Mouse (Mus musculus) megakaryocyte, embryonic 14.5 days (primary cell): Measurements from ENCODE around the gene Ofd1. TPM values are rescaled to one million over a fixed set of nuclear protein-coding genes. Genes with fewer than 3 reads are reported as not detected.

Experiments
- H3K27me3 ChIP-seq: replicated peaks from 2 replicates; pipeline ENCODE3; 2012; ENCODE audit warnings: inconsistent platforms
- H3K36me3 ChIP-seq: replicated peaks from 2 replicates; pipeline ENCODE3; 2012; ENCODE audit warnings: low read length, inconsistent platforms, mixed read lengths
- H3K4me1 ChIP-seq: 2 replicates; pipeline ENCODE4 v1.6.1; 2012; ENCODE audit warnings: inconsistent platforms
- H3K4me3 ChIP-seq: replicated peaks from 2 replicates; pipeline ENCODE3; 2012; ENCODE audit warnings: moderate library complexity, mild to moderate bottlenecking, inconsistent platforms
- H3K9me3 ChIP-seq: 2 replicates; pipeline ENCODE4 v1.6.1; 2012; ENCODE audit warnings: inconsistent platforms
- FLI1 ChIP-seq: IDR thresholded peaks from 2 replicates; pipeline ENCODE4 v1.6.1; 2012; ENCODE audit warnings: low read length, inconsistent platforms, mixed read lengths
- GATA1 ChIP-seq: IDR thresholded peaks from 3 replicates; pipeline ENCODE4 v1.6.1; 2012; ENCODE audit warnings: mixed read lengths, low read length, inconsistent platforms, borderline replicate concordance
- polyA plus RNA-seq: library from polyadenylated mRNA; stranded (reverse); fragments of >175 nt; gene quantifications from 2 replicates; pipeline ENCODE4 v1.2.3, GENCODE M21; 2012; ENCODE audit warnings: low replicate concordance; ENCODE audit not compliant: insufficient read depth

Gene Ofd1
- polyA plus RNA-seq: 1.1 and 1.6 TPM in 2 replicates

DNA sequence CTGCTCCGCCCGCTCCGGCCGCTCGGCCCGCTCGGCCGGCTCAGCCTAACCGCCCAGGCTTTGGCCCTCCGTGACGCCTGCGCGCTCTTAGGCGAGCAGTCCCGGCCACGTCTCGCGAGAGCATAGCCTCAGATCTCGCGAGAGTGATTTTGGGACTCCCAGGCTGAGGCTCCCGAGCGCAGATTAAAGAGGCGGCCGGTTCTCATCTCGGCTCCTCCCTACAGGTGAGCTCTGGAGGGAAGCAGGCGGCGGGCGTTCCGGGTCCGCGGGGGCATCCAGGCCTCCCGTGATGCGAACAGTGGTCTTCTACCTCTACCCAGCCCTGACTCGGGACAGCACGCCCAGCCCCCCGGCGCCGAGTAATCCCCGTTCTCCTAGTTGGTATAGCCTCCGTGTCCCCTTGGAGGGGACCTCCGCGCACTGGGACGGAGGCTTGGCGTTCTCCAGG is at the start of gene Ofd1:
Gene Ofd1, minus strand, starts transcription at position 89 of the 448 bp plus-strand sequence.
- Histone ChIP-seq H3K27me3 (peaks cover 6% of the 10 kb centered on the region), H3K36me3 (peaks cover 22% of the 10 kb centered on the region), H3K4me3 (peak within 1 kb of the TSS; percentile 95), H3K4me1 (peaks cover 48% of the 10 kb centered on the region), H3K9me3 (peaks cover 5% of the 10 kb centered on the region; the same call in 1 of the 2 replicates)
- no peak for TF ChIP-seq GATA1
- no peak for TF ChIP-seq FLI1

DNA sequence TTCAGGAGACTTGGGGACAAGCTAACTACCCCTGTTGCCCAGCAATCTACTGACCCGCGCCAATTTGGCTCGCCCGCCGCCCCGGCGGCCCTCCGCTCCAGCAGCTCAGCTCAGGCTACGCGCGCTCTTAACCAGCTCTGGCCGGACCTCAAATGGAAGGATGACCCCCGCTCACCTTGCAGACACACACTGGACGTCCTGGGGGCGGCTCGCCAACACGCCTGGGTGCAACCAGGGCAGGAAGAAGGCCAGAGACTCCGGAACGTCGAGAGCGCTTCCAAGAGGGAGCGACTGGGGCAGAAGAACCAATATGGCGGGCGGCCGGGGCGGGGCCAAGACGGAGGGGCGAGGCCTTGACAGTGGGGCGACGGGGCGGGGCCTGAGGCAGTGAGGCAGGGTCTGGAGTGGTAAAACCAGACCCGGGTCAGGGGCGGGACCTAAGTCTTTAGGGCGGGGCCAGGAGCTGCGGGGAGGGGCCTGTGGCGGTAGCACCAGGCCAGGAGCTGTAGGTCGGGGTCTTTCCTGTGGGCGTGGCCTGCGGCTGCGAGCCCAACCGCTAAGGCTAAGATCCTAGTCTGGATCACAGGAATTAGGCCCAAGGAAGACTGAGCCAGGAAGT is 39.0 kb upstream of the Ofd1 start, which contains the start of gene Rab9:
Gene Rab9, minus strand, starts transcription at position 503 of the 619 bp plus-strand sequence.
- 0 out of 2 replicates have a peak, but pooled peaks cover 6% of the 10 kb centered on the region for H3K9me3 ChIP-seq
- no peak for TF ChIP-seq GATA1
- TF ChIP-seq FLI1: no peak

DNA sequence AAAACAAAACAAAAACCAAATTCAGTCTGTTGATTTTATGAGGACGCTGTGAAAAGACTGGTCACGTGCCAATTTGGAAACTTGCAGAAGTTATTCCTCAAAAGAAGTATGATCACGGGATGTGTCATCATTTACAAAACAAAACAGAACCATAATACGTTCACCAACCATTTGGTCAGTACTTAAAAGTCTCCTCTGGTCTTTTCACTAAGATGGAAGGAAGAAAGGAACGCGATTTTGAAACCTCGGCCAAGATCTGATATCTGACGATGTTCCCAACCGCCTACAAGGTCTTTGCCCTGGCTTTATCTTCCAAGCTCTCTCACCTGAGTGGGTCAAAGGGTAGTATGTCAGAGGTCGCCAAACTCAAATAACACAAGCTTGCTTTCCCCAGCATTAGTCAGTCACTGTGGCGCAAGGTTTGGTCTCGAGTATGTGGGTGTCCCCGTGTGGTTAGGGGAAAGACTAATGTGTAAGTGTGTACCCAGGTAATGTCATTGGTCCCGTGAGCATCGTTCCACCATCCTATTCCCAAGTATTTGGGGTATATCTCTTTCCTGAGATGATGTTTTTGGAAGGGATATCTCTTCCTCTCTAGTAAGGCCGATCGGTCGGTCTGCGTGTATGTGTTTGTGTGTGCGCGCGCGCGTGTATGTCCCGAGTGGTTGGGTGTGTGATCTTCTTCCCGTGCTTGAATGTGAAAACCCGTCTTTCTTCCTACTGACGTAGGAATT is 38.3 kb upstream of the Ofd1 start:
- Histone ChIP-seq H3K4me3 (peak overlapping the region; percentile 92), H3K4me1 (peaks cover 30% of the 10 kb centered on the region), H3K36me3 (peaks cover 24% of the 10 kb centered on the region), H3K9me3 (0 out of 2 replicates have a peak, but pooled peaks cover 6% of the 10 kb centered on the region), H3K27me3 (peaks cover 2% of the 10 kb centered on the region)
- TF ChIP-seq FLI1: no peak
- TF ChIP-seq GATA1: no peak

More for the DNA sequence above, 39.0 kb upstream of the Ofd1 start, which contains the start of gene Rab9:
- Histone ChIP-seq H3K4me1 (peaks cover 23% of the 10 kb centered on the region), H3K36me3 (peaks cover 21% of the 10 kb centered on the region), H3K4me3 (peak within 1 kb of the TSS; percentile 92), H3K27me3 (peaks cover 2% of the 10 kb centered on the region)

DNA sequence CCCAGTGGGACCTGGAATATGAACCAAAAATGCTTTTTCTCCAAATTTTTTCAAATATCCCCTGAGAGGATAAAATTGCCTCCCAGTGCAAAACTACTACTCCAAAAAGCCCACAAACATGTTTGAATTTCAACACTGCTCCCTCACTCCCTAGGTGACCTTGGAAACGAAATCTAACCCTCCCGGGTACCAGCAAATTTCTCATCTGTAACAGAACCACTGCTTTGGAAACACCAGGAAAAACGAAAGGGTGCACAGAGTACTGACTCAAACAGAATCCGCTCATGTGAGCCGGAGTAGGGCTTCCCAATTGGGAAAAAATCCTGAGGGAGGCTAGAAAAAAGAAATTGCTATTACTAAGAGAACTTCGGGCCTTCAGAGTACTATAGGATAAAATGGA is 36.9 kb upstream of the Ofd1 start:
- no peak overlapping the region for H3K4me3 ChIP-seq
- peaks cover 24% of the 10 kb centered on the region for H3K36me3 ChIP-seq
- H3K4me1 ChIP-seq: peaks cover 38% of the 10 kb centered on the region
- peaks cover 2% of the 10 kb centered on the region for H3K27me3 ChIP-seq
- H3K9me3 ChIP-seq: 0 out of 2 replicates have a peak, but pooled peaks cover 6% of the 10 kb centered on the region
- TF ChIP-seq FLI1 (no peak), GATA1 (no peak)

DNA sequence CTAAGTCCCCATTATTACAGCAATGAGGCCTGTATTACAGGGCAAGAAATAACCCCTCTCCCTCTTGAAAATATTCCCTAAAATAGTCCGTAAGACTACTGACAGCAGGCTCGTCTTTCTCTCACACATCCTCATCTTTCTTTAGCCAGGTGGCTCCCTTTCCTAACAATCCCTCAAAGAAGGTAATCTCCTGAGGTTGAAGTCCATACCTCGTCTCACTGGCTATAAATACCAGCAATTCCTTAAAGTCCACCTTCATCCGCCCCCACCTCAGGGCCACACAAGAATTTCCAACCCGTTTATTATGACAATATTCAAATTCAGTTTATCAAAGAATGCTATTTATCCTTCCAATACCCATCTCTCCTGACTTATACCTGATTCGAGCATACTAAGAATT is 32.1 kb upstream of the Ofd1 start:
- no peak overlapping the region for H3K4me3 ChIP-seq
- peaks cover 70% of the 10 kb centered on the region for H3K4me1 ChIP-seq
- peaks cover 13% of the 10 kb centered on the region for H3K27me3 ChIP-seq
- H3K36me3 ChIP-seq: peaks cover 48% of the 10 kb centered on the region
- no peaks in the 10 kb centered on the region for H3K9me3 ChIP-seq
- TF ChIP-seq FLI1: no peak
- TF ChIP-seq GATA1: no peak

DNA sequence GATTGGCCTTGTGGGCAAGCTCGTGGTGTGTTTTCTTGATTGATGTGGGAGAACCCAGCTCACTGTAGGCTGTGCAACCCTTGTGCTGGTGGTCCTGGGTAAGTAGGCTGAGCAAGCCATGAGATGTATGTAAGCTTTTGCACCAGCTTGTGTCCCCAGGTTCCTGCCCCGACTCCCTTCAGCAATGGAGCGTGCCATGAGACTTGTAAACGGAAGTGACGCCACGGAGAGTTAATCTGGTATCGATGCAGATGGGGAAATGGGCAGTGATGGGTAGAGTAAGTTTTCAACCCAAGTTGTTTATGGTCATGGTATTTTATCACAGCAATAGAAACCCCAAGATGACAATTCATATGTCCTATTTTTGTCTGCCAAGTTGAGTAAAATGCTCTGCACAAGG is 27.8 kb upstream of the Ofd1 start:
- TF ChIP-seq FLI1 (no peak), GATA1 (no peak)
- Histone ChIP-seq H3K4me3 (no peak overlapping the region), H3K4me1 (peaks cover 60% of the 10 kb centered on the region), H3K27me3 (peaks cover 13% of the 10 kb centered on the region), H3K9me3 (no peaks in the 10 kb centered on the region), H3K36me3 (peaks cover 33% of the 10 kb centered on the region)

DNA sequence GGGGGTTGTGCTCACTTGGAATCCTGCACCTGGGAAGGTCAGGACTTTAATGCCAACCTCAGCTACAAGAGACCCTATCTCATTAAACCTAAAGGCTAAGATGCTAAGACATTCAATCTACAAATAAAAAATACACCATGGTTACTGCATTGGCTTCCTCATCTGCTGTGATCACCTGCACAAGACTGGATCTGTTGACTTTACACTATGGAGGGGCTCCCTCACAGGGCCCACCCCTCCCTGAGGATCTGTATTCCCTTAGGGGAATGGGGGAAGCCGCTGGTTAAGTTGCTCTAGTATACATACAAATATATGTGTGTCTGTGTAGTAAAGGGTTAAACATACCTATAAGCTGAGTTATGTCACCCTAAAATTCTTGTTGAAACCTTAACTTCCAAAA is 15.0 kb upstream of the Ofd1 start:
- TF ChIP-seq FLI1 (no peak), GATA1 (no peak)
- Histone ChIP-seq H3K36me3 (peaks cover 62% of the 10 kb centered on the region), H3K4me3 (no peak overlapping the region), H3K27me3 (peaks cover 1% of the 10 kb centered on the region), H3K9me3 (no peaks in the 10 kb centered on the region), H3K4me1 (peaks cover 28% of the 10 kb centered on the region)

DNA sequence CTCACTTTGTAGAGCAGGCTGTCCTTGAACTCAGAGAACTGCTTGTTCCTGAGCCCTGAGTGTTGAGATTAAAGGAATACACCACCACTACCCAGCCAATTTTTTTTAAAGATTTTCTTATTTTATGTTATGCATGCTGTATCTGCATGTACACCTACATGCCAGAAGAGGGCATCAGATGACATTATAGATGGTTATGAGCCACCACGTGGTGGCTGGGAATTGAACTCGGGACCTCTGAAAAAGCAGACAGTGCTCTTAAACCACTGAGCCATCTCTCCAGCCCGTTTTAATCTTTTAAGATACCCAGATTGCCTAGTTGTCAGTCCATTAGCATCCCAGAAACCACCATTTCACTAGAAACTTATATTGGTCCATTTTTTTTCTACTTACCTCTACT is 13.8 kb upstream of the Ofd1 start:
- peaks cover 1% of the 10 kb centered on the region for H3K27me3 ChIP-seq
- H3K9me3 ChIP-seq: no peaks in the 10 kb centered on the region
- TF ChIP-seq FLI1 (no peak), GATA1 (no peak)
- H3K4me1 ChIP-seq: peaks cover 22% of the 10 kb centered on the region
- peaks cover 67% of the 10 kb centered on the region for H3K36me3 ChIP-seq
- no peak overlapping the region for H3K4me3 ChIP-seq

DNA sequence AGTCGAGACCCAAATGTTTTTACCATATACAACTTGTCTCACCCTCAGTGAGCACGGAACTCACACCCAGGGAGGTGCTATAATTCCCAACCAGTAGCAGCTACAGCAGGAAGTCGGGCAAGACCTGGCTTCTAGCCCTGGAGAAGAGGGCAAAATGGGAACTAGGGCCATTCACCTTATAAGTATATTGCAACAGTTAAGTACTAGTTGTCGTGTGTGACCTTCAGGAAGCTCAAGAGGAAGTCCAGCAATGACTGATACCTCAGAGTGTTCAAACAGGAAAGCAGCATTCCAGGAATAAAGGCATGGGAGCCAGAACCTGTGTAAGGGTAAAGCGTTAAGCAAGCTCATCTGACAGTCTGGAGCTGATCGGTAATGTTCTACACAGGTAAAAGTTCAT is 13.0 kb upstream of the Ofd1 start:
- no peak for TF ChIP-seq FLI1
- TF ChIP-seq GATA1: no peak
- H3K4me1 ChIP-seq: peaks cover 28% of the 10 kb centered on the region
- peaks cover 1% of the 10 kb centered on the region for H3K27me3 ChIP-seq
- H3K9me3 ChIP-seq: no peaks in the 10 kb centered on the region
- peaks cover 71% of the 10 kb centered on the region for H3K36me3 ChIP-seq
- H3K4me3 ChIP-seq: no peak overlapping the region

DNA sequence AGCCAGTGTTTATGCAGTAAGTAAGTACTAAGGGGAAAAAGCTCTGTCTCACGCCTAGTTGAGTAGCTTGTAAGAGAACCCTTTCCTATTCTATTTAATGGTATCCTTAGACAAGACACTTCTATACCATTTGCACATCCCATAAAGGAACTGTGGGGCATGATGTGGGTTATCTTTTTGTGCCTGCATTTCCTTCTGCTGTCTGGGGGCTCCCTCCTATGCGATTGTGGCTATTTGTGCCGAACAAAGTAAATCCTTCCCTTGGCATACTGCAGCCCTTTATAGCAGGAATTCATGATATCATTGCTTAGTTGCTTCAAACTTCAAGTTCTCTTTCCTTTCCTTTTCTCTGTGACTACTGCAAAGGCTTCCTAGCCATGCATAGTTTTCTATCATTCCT is 4.0 kb upstream of the Ofd1 start:
- TF ChIP-seq FLI1 (no peak), GATA1 (no peak; the same call in 2 of the 3 replicates)
- peaks cover 23% of the 10 kb centered on the region for H3K36me3 ChIP-seq
- H3K9me3 ChIP-seq: peaks cover 5% of the 10 kb centered on the region; the same call in 1 of the 2 replicates
- H3K4me3 ChIP-seq: peak overlapping the region; percentile 60
- peaks cover 5% of the 10 kb centered on the region for H3K27me3 ChIP-seq
- H3K4me1 ChIP-seq: peaks cover 57% of the 10 kb centered on the region
